28 mouse cellular contexts compared by ENCODE assay signal in genomic region chr19:56381407-56381806, GRCm38 (mm10). TPM values are rescaled to one million over a fixed set of nuclear protein-coding genes. Genes with fewer than 3 reads are reported as not detected.
DNase-seq lines count a peak whose midpoint lies in the region; ATAC-seq and TF ChIP-seq lines count a peak whose summit lies in the region.
"Had no signal": no experiment of that assay in that cellular context is flagged by ENCODE, and none has a peak within 500 bp of the region (broad histone marks: within the 10 kb centered on the region; RNA-seq: fewer than 3 reads in every experiment).

No protein-coding gene starts in this region.

- intact Hi-C loops in gastrocnemius, adult 2 months (cut with DNase I) = no loop called here

- H3K9me3 ChIP-seq in MEL (replicated peaks; ENCODE audit: insufficient read depth, low read length) = no peaks in the 10 kb centered on the region
- no peaks in the 10 kb centered on the region for H3K9me3 ChIP-seq in liver, embryonic 12.5 days (replicated peaks)
- H3K9me3 ChIP-seq in heart, embryonic 11.5 days (replicated peaks; ENCODE audit: control insufficient read depth, low read length) = no peaks in the 10 kb centered on the region
- H3K9me3 ChIP-seq: embryonic facial prominence, embryonic 13.5 days; embryonic facial prominence, embryonic 15.5 days; forebrain, embryonic 10.5 days; forebrain, embryonic 12.5 days; G1E had no signal

- WGBS in liver, embryonic 12.5 days (ENCODE audit: insufficient replicate concordance) = 25% methylated on average over 10 of the region's 10 CpGs
- WGBS in heart, embryonic 11.5 days (ENCODE audit: insufficient replicate concordance) = 68% methylated on average over 10 of the region's 10 CpGs

- no peaks in the 10 kb centered on the region for H3K27me3 ChIP-seq in MEL (ENCODE audit: control insufficient read depth in 1 of 2, insufficient read depth in 2 of 2, low read length in 2 of 2)
- peaks cover 4% of the 10 kb centered on the region; the same call in 1 of the 2 replicates for H3K27me3 ChIP-seq in liver, embryonic 12.5 days (replicated peaks)
- no peaks in the 10 kb centered on the region for H3K27me3 ChIP-seq in heart, embryonic 11.5 days (ENCODE audit: control insufficient read depth, insufficient read depth, low read length)
- H3K27me3 ChIP-seq: CH12.LX; embryonic facial prominence, embryonic 13.5 days; embryonic facial prominence, embryonic 15.5 days; forebrain, embryonic 12.5 days had no signal

- TF ChIP-seq RAD21 in MEL (IDR thresholded peaks at IDR 0.05; ENCODE audit: low read depth, low read length) = no peak

- H3K4me2 ChIP-seq in liver, embryonic 12.5 days = peak overlapping the region; percentile 15; the same call in 1 of the 2 replicates
- no peak overlapping the region for H3K4me2 ChIP-seq in heart, embryonic 11.5 days
- H3K4me2 ChIP-seq: embryonic facial prominence, embryonic 13.5 days; embryonic facial prominence, embryonic 15.5 days; forebrain, embryonic 12.5 days had no signal

- TF ChIP-seq POLR2A in MEL (IDR thresholded peaks at IDR 0.05; ENCODE audit: control insufficient read depth in 1 of 2, insufficient read depth in 1 of 2, low read depth in 1 of 2, low read length in 2 of 2, poor library complexity in 1 of 2) = no peak

- no peak overlapping the region for H3K4me3 ChIP-seq in gastrocnemius, adult 2 months
- H3K4me3 ChIP-seq in MEL (ENCODE audit: control insufficient read depth in 1 of 2, insufficient read depth in 1 of 2, low read depth in 2 of 2, low read length in 2 of 2) = no peak overlapping the region
- no peak overlapping the region for H3K4me3 ChIP-seq in liver, embryonic 12.5 days
- H3K4me3 ChIP-seq in heart, embryonic 11.5 days (ENCODE audit: low read depth, low read length) = no peak overlapping the region
- H3K4me3 ChIP-seq: embryonic facial prominence, embryonic 13.5 days; embryonic facial prominence, embryonic 15.5 days; erythroblast, embryonic 14.5 days; forebrain, embryonic 10.5 days; forebrain, embryonic 12.5 days had no signal

- H3K27ac ChIP-seq in gastrocnemius, adult 2 months = no peak overlapping the region
- no peak overlapping the region for H3K27ac ChIP-seq in MEL (ENCODE audit: control insufficient read depth, low read depth, low read length)
- no peak overlapping the region for H3K27ac ChIP-seq in liver, embryonic 12.5 days
- H3K27ac ChIP-seq in heart, embryonic 11.5 days (ENCODE audit: low read depth, low read length) = no peak overlapping the region
- H3K27ac ChIP-seq: embryonic facial prominence, embryonic 13.5 days; embryonic facial prominence, embryonic 15.5 days; forebrain, embryonic 10.5 days; forebrain, embryonic 12.5 days had no signal

- ATAC-seq in liver, embryonic 12.5 days = 0 out of 2 replicates have a peak, but pooled peaks have one; percentile 40
- peak; percentile 42; the same call in 1 of the 2 replicates for ATAC-seq in megakaryocyte progenitor cell, adult 5-6 weeks (replicated peaks; ENCODE audit: poor library complexity)
- no peak for ATAC-seq in heart, embryonic 11.5 days (replicated peaks; ENCODE audit: insufficient number of reproducible peaks, low FRiP score, low TSS enrichment)
- ATAC-seq: CD4-positive, CD25-positive, alpha-beta regulatory T cell, adult 4 months; forebrain, embryonic 14.5 days; forebrain, embryonic 16.5 days had no signal

- DNase-seq in gastrocnemius, adult 2 months = peak; percentile 12
- DNase-seq in gastrocnemius, adult 8-10 months (ENCODE audit: low spot score in 2 of 2) = no peak
- DNase-seq in MEL (ENCODE audit: low read depth, low spot score) = peak; percentile 39
- no peak for DNase-seq in embryo, embryonic 11 days
- DNase-seq in layer of hippocampus, adult 11-12 months (ENCODE audit: low spot score) = no peak
- DNase-seq: adrenal gland, adult 2 months; adrenal gland, postnatal 10 days; adrenal gland, postnatal 25 days; B cell, adult 2 months; cerebellum, adult 11 months; cerebellum, adult 18-20 months; cerebellum, adult 8-10 months; cerebellum, postnatal 10 days; cerebellum, postnatal 25 days had no signal

- H3K4me1 ChIP-seq in MEL (ENCODE audit: control insufficient read depth in 1 of 2, insufficient read depth in 2 of 2, low read length in 2 of 2) = peaks cover 7 to 29% of the 10 kb centered on the region in 2 experiments
- peaks cover 31% of the 10 kb centered on the region for H3K4me1 ChIP-seq in liver, embryonic 12.5 days
- no peaks in the 10 kb centered on the region for H3K4me1 ChIP-seq in heart, embryonic 11.5 days (ENCODE audit: control insufficient read depth, insufficient read depth, low read length)
- H3K4me1 ChIP-seq: embryonic facial prominence, embryonic 13.5 days; embryonic facial prominence, embryonic 15.5 days; forebrain, embryonic 10.5 days; forebrain, embryonic 12.5 days had no signal

- peaks cover 0 to 21% of the 10 kb centered on the region in 2 experiments; a peak in 2 of 4 replicates for H3K36me3 ChIP-seq in MEL (ENCODE audit: control insufficient read depth in 1 of 2, insufficient read depth in 2 of 2, low read length in 2 of 2)
- no peaks in the 10 kb centered on the region for H3K36me3 ChIP-seq in liver, embryonic 12.5 days
- no peaks in the 10 kb centered on the region for H3K36me3 ChIP-seq in heart, embryonic 11.5 days (ENCODE audit: control insufficient read depth, insufficient read depth, low read length)
- H3K36me3 ChIP-seq: embryonic facial prominence, embryonic 13.5 days; embryonic facial prominence, embryonic 15.5 days; forebrain, embryonic 10.5 days; forebrain, embryonic 12.5 days; G1E had no signal

- H3K79me2 ChIP-seq in MEL (ENCODE audit: control insufficient read depth, insufficient read depth, low read length, poor library complexity) = no peaks in the 10 kb centered on the region

- TF ChIP-seq EP300 in MEL (IDR thresholded peaks at IDR 0.05; ENCODE audit: low read depth in 1 of 2, low read length in 2 of 2) = no peak

- no peak for TF ChIP-seq CTCF in gastrocnemius, adult 2 months (IDR thresholded peaks at IDR 0.05)
- TF ChIP-seq CTCF in MEL (IDR thresholded peaks at IDR 0.05 in 2 of 3, conservative IDR thresholded peaks at IDR 0.05 in 1 of 3; ENCODE audit: control insufficient read depth in 1 of 3, insufficient read depth in 1 of 3, low read depth in 2 of 3, low read length in 3 of 3, poor library complexity in 1 of 3, severe bottlenecking in 1 of 3) = no peak

- no peak overlapping the region for H3K9ac ChIP-seq in MEL (ENCODE audit: control insufficient read depth, low read depth, low read length, poor library complexity, severe bottlenecking)
- H3K9ac ChIP-seq in liver, embryonic 12.5 days = no peak overlapping the region
- no peak overlapping the region for H3K9ac ChIP-seq in heart, embryonic 11.5 days (ENCODE audit: low read depth, low read length)
- H3K9ac ChIP-seq: embryonic facial prominence, embryonic 13.5 days; embryonic facial prominence, embryonic 15.5 days; forebrain, embryonic 12.5 days had no signal

TF ChIP-seq in MEL, 35 proteins besides CTCF, POLR2A, EP300 and RAD21:
- TF ChIP-seq BHLHE40 (IDR thresholded peaks at IDR 0.05; ENCODE audit: borderline replicate concordance, low read depth, low read length) (no peak), GATA1 (IDR thresholded peaks at IDR 0.05; ENCODE audit: low read depth, low read length) (peak; percentile 4; the same call in 1 of the 2 replicates), POLR2AphosphoS2 (IDR thresholded peaks at IDR 0.05; ENCODE audit: low read length) (no peak), HCFC1 (IDR thresholded peaks at IDR 0.05; ENCODE audit: low read depth, low read length) (no peak)
TF ChIP-seq in MEL: peak in this region for 1.

RNA-seq across cellular contexts. Expression of gene Nrap, which starts 8.4 kb away (rescaled TPM):
- total RNA-seq in gastrocnemius, adult 2 months (2021) = 100 to 1,000 TPM; 675 to 914 TPM
- total RNA-seq in gastrocnemius, adult 8-10 months (2022) = 100 to 1,000 TPM; 779 to 919 (median 871) TPM
- 0.07 and 0.08 TPM in 2 replicates for total RNA-seq in MEL (2012; rRNA removed)
- polyA plus RNA-seq in MEL (2012; ENCODE audit: insufficient read depth in 1 of 2, insufficient read length in 2 of 2, low read depth in 1 of 2, low replicate concordance in 2 of 2, missing spikeins in 1 of 2) = under 1 TPM in 1 of 2 experiments, not detected in 1; 0.11 TPM
- polyA plus RNA-seq in liver, embryonic 12.5 days (2016; fragmentation: Nextera tagmentation; extraction: Ambion mirVana) = 0.10 and 0.13 TPM in 2 replicates
- total RNA-seq in megakaryocyte progenitor cell, adult 5-6 weeks (2015) = 0.39 TPM in 1 of 2 replicates, not detected in the other
- 0.46 and 1.6 TPM in 2 replicates for total RNA-seq in megakaryocyte progenitor cell, adult 5-6 weeks (2017)
- polyA plus RNA-seq in heart, embryonic 11.5 days (2014; fragmentation: Nextera tagmentation; extraction: Ambion mirVana) = 9.2 and 12.6 TPM in 2 replicates
- total RNA-seq: adrenal gland, adult 2 months had no signal
- polyA plus RNA-seq: adrenal gland, adult 2 months; embryonic facial prominence, embryonic 11.5 days had no signal

RNA-seq across cellular contexts. Expression of gene Casp7, which starts 15.5 kb away (rescaled TPM):
- 1 to 10 TPM; 2.4 to 4.9 TPM for total RNA-seq in gastrocnemius, adult 2 months (2021)
- 1 to 10 TPM; 3.1 to 5.9 (median 4.7) TPM for total RNA-seq in gastrocnemius, adult 8-10 months (2022)
- total RNA-seq in MEL (2012; rRNA removed) = 53.9 and 70.4 TPM in 2 replicates
- polyA plus RNA-seq in MEL (2012; ENCODE audit: insufficient read depth in 1 of 2, insufficient read length in 2 of 2, low read depth in 1 of 2, low replicate concordance in 2 of 2, missing spikeins in 1 of 2) = 10 to 100 TPM in 1 of 2 experiments, not detected in 1; 69.4 TPM
- polyA plus RNA-seq in liver, embryonic 12.5 days (2016; fragmentation: Nextera tagmentation; extraction: Ambion mirVana) = 16.8 and 17.6 TPM in 2 replicates
- total RNA-seq in megakaryocyte progenitor cell, adult 5-6 weeks (2015) = 65.7 and 71.0 TPM in 2 replicates
- 48.4 and 53.7 TPM in 2 replicates for total RNA-seq in megakaryocyte progenitor cell, adult 5-6 weeks (2017)
- polyA plus RNA-seq in heart, embryonic 11.5 days (2014; fragmentation: Nextera tagmentation; extraction: Ambion mirVana) = 27.3 and 35.4 TPM in 2 replicates

Comparison
In these comparisons a context has a peak if more than half of its experiments do, and no peak if none do; other contexts are left out.
1. DNase-seq: peak in gastrocnemius, adult 2 months (single experiment) and MEL (single experiment); none in gastrocnemius, adult 8-10 months (0 of 2), embryo, embryonic 11 days (single experiment) and layer of hippocampus, adult 11-12 months (single experiment).
2. RNA of gene Nrap, which starts 8.4 kb away (total RNA-seq): 675 to 914 TPM in gastrocnemius, adult 2 months and 779 to 919 TPM in gastrocnemius, adult 8-10 months; 0.39 to 1.6 TPM in megakaryocyte progenitor cell, adult 5-6 weeks and 0.07 to 0.08 TPM in MEL; every median in the first group is over 100 times any median in the second.